Mouse (Mus musculus): Measurements from ENCODE around the gene Lias.

Gene Lias

DNA sequence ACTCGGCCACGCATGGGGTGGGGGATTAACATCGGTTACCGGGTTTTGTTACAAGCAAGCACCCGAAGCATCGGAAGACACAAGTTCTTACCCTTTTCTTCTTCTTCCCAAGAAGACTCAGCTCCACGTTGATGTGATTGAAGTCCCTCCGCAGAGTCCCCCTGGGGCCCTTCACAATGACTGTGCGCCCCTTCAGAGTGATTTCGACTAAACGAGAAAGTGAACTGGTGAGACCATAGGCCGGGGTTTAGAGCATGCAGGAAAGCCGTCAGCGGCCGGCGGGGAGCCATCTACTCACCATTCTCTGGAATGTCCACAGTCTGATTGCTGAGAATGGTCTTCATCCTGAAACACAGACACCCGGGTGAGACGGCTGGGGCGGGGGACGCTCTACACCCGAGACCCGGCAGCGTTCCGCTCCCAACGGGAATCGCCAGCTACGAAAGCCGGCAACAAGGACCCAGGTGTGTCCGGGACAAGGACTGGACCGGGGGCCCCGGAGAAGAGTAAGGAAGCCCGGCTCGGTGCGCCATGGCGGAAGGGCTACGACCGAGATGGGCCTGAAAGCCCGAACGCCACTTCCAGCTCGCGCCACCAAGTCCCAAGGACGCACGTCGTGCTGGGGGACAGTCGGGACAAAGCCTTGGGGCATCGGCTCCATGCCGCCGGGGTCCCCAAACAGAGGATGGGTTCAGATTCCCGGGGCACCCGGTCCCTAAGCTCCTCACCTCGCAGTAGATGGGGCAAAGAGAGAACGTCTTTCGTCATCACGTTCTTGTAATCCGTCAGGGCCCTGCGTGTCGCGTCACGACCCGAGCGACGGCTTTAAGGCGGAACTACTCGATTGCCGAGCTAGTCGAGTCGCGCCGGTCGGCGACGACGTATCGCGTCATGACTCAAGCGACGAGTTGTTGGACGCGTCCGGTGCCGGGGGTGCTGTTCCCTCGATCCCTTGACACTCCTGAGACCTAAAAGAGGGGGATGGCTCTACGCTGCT lies at the start of gene Lias, which contains the start of gene Rpl9:
Gene Lias, plus strand, starts transcription at position 850 of the 997 bp plus-strand sequence.
Gene Rpl9, minus strand, starts transcription at position 797 of the 997 bp plus-strand sequence.
- peak; percentile 99 for DNase-seq

DNA sequence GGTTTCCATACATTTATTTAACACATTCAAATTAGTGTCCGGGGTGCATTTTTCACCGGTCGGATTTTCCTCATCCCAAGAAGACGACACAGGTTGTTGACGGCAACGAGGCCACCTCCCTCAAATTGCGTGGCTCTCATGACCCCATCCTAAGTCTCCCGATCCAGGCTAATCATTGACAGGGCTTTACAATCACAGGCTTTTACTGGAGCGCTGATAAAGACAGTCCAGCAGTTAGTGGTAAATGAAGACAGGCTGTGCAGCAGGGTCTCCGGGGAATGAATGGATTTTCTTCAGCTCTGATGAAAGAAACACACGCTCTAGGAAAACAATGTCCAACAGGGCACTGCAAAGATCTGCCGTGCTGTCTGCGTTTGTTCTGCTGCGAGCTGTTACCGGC lies 43.1 kb upstream of the Lias start, which contains the start of gene Klb:
Gene Klb, plus strand, starts transcription at position 147 of the 400 bp plus-strand sequence.
- no peak for DNase-seq

DNA sequence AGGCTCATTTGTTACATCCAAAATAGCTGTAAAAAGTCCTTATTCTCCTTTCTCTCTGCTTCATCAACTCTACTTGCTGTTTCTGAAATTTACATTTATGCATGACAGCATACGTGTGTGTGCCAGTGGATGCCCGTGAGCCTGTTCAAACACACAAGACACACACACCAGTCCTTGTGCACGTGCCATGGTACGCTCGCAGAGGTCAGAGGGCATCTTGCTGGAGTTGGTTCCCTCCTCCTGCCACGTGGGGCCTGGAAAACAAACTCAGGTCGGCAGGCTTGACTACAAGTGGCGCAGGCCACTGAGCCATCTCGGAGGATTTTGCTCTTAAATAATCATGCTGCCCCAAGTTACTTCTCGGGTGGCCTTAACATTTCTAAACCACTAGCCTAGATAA lies 40.8 kb upstream of the Lias start:
- no peak for DNase-seq

DNA sequence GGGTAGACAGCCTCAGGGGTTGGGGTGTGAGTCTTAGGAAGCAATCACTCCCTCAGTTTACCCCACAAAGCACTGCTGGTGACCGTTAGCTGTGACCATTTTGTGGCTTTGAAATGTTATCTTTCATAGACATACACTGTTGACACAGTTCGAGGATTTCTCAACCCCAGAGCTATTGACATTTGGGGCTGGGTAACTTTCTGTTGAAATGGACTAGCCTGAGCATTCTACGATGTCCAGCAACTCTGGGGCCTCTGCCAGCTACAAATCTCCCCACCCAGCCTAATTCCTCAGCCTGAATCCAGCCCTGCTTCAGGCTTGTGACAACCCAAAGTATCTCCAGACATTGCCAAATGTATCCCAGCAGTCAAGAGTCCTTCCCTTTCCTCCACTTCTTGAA lies 37.2 kb upstream of the Lias start:
- DNase-seq, result no peak

DNA sequence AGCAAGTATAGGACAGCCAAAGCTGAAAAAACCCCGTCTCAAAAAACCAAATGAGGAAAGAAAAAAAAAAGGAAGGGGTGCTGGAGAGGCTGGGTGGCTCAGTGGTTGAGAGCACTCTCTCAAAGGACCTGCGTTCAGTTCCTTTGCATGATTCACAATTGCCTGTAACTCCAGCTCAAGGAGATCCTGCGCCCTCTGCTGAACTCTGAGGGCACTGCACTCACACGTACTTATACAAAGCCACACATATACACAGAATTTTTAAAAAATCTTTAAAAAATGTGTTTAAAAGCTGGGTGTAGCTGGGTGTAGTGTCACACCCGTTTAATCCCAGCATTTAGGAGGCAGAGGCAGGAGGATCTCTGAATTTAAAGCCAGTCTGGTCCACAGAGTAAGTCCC lies 36.3 kb upstream of the Lias start:
- peak; percentile 38 for DNase-seq

DNA sequence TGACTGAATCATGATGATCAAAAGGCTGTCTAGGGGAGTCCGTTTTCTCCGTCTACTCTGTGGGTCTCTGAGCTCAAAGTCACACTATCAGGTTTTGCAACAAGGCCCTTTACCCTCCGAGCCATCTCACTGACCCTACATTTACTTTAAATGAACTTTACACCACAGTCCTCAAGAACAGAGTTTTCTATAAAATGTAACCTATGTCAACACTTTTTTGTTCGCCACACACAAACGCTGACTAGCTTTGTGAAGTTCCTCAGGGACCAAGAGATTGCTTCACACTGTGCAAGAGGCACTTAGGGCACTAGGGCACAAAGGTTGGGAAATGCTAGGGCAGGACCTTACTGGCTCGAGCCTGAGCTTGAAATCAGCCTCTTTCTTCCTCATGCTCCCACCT lies 34.4 kb upstream of the Lias start:
- DNase-seq, result no peak

DNA sequence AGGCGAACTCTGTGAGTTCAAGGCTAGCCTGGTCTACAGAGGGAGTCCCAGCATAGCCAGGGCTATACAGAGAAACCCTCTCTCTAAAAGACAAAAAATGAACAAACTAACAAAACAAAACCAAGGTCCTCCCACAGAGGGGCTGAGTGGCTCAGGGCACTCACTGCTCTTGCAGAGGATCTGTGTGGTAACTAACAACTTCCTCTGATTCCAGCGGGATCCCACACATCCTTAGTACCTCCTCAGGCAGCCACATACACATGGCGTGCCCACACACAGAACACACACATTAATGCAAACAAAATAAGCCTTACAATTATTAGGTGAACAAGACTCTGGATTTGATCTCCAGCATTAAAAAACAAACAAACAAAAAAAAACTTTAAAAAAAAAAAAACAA lies 33.5 kb upstream of the Lias start:
- DNase-seq, result no peak

DNA sequence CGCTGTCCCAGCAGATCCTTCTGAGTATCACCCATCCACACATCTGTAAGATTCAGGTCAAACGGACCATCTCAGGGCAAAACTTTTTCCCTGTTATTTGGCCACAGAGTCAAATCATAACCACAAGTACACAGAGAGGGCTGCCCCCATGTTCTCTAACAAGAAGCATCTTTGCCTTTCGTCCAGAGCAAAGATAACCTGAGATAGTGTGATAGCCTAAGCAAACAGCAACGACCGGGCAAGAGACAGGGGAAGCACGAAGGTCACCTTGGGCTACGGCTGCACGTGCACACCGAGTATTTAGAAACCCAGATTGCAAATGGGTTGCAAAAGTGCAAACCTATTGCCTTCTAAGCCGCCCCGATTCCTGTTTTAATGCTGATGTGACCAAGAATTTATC lies 23.5 kb upstream of the Lias start:
- no peak for DNase-seq

DNA sequence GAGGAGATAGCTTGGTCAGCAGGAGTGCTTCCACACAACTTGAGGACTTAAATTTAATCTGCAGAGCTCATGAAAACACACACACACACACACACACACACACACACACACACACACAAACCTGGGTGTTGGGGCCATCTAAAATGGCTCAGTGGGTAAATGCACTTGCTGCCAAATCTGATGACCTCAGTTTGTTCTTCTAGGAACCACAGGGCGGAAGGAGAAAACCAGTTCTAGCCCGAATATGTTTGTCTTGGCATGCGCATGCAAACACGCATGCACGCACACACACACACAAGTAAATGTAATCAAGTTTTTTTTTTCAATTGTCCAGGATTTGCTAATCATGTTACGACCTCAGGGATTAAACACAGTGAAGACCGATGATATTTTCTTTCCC lies 19.7 kb upstream of the Lias start:
- no peak for DNase-seq

DNA sequence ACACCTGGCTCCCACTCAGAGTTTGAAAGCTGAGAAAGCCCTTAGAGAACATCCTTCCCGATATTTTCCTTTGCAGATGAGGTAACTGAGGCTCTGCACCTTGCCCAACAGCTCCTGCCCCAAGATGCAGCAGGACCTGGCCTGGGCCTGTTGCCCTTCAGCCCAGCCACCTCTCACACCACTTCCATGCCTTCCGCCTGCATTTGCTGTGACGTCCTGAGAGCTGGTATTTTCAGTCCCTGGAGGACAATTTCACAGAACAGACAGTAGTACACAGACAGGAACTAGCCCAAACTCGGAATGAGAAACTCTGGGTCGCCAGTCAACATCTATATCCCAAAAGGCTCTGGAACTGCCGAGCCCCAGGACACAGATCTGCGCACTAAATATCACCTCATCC lies 16.6 kb upstream of the Lias start:
- no peak for DNase-seq

DNA sequence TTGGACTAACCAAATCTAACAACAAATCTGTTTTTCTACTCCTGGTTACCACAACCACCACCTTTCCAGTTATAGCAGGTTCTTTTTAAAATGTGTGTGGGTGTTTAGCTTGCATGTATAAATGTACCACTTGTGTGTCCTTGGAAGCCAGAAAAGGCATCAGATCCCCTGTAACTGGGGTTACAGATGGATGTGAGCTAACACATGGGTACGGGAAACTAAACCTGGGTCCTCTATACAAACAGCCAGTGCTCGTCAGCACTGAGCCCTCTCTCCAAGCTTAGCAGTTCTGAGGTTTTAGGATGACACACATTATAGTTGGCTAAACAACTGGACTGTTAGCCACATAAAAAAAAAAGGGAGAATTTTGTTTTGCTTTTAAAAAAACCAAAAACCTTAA lies 5.6 kb upstream of the Lias start:
- DNase-seq, result no peak

DNA sequence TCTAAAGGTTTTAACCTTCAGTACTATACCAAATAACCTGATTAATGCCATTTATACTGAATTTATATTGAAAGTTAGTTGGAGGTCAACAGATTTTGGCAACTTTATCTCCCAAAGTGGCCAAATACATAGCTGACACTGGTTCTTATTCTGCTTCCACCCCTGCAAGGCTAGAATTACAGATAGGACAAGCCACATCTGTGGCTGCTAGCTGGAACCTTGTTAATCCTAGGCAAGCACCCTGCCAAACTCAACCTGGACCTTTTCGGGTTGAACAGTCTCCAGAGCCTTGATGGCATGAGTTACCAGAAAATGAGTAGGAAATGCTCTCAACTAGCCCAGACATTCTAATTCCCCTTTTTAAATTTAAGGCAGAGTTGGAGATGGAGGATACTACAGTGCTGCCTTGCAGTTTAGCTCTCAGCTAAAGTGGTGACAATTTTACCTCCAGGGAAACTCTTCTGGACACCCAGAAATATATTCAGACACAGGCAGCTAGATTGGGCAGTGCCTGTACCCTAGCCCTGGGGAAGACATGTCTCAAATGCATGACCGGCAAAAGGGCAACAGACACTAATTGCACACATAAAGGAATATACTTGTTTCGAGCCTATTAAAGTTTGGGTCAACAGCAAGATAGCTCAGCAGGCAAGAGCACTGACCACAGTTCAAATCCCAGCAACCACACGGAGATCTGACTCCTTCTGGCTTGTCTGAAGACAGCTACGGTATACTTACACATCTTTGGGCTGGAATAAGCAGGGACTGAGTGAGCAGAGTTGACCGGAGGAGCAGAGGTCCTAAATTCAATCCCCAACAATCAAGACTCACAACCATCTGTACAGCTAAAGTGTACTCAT lies 4.1 kb upstream of the Lias start:
- DNase-seq, result no peak

DNA sequence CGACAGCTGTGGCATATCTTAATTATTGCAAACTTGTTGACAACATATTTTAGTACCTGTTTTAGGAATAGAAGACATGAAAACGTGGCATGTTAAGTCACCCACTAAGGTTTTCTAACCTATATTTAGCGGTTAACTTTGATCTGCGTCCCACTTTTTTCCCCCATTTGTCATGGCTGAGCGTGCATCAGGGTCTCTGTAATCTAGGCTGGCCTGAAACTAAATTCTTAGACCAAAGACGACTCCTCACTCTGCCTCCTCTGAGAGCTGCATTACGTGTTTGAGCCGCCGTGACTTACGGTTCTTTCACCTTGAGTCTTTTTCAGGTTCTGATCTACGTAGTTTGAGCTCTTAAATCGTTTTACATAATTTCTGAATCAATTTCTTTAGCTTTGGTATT lies 456 bp downstream of the Lias start:
- DNase-seq, result peak; percentile 12

DNA sequence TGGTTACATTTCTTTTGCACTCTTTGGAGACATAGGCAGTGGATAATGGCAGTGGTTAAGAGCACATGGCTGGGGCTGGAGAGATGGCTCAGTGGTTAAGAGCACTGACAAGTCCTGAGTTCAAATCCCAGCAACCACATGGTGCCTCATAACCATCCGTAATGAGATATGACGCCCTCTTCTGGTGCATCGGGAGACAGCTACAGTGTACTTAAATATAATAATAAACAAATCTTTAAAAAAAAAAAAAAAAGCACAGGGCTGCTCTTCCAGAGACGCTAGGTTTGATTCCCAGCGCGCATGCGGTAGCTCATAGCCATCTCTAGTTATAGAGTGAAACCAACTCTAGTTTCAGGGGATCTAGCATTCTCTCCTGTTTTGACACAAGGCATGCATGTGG lies 3.1 kb downstream of the Lias start:
- DNase-seq, result no peak

DNA sequence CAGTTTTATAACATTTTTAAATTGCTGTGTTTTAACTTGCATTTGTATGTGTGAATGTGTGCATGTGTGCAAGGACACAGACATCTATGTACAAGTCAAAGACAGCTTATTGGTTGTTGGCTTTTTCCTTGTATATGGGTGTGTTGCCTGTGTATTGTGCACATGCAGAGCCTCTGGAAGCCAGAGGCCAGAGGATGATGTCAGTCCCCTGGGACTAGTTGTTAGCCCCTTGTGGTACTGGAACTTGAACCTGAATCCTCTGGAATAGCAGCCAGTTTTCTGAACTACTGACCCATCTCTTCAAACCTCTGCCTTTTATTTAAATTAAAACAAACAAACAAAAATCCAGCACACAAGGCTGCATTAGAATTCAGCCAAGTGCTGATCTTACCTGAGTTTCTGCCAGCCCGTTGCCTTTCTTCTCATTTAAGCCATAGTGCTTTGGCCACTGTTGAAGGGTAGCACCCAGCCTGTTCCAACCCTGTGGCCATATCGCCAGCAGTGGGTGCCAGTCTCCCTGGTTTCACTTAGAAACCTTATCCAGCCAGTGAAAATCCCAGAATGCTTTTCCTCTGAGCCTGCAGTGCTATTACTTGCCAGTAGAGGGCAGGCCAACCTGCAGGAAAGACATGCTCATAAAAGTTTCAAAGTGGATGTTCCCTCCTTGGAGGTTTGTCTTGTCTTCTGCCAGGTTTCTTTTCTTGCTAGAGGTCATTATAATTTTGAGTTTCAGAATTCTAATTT lies 10.1 kb downstream of the Lias start:
- peak; percentile 82 for DNase-seq

DNA sequence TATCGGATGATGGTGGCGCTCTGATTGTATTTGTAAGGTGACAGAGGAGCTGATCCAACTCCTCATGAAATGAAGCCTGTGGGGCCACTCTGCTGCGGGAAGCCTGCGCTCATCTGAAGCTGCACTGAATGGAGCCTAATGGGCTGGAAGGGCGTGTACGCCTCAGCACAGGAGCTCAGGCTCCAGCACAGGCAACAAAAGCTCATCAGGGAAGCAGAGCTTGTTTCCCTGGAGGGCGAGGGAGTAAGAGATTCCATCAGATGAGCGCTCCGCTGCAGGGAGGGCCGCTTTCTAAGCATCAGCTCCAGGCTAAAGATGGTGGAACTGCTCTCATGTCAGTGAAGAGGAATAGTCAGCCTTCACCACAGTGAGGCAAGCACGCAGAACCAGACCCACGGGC lies 16.7 kb downstream of the Lias start:
- no peak for DNase-seq

DNA sequence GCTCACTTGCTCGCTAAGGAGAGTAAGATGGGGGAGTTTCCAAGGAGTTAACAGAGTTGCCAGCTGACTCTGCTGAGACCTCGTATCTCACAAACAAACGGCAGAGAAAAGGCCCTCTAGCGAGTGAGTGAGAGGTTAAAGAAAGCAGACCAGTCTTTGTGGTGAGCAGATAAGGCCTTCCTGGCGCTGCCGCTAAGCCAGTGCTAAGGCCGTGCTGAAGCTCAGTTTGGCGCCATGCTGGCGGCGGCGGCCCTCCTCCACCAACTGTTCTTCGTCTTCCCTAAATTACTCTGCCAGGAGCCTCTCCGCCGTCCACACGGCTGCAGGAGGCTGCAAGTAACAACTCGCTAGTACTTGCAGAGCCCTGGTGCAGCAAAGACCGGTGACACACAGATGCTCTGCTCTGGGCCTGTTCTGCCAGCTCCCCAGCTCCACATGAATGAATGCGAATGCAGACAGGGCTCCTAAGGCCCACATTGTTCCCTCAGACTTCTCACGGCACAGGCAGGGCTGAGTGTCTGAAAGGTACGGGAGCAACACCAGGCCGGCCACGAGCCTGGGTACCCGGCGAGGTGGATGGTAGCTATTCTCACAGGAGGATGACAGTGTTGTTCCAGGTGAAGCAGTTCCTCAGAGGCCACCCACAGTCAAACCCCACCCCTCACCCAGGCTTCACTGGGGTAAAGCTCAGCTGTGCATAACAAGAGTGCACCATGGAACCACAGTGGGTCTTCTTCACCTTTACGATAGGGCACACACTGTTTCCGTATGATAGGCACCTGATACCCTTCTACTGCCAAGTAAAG lies 24.6 kb downstream of the Lias start:
- no peak for DNase-seq

DNA sequence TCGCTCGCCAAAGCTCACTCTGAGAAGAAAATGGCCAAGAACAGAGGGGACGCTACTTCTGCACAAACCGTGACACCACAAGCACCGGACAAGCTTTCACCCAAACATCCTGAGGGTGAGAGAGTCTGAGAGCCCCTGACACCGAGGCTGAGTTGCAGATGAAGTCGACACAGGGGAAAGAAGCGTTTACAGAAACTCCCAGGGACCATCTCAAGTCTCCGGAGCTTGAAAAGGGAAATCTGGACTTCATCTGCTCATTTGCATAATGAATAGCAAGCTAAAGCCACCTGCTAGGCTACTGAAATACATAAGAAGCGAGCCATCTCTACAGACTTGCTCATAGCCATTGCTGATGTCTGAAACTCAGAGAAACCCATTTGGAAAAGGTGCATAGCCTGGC lies 27.8 kb downstream of the Lias start:
- no peak for DNase-seq

DNA sequence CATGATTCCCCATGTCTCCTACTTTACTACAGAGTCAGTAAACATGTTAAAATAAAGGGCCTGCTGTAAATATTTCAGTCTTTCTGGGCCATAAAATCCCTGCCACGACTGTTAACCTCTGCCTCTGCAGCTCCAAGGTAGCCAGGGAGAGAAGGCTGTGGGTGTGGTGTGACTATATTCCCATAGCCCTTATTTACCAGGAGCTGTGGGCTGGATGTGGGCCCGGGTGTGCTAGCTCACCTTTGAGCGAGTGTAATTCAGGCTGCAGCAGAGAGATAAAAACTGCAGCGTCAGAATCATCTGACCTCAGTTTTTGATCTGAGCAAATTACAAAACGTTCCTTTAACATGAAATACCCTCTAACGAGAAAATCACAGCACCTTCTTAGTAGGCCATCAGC lies 29.5 kb downstream of the Lias start:
- no peak for DNase-seq

DNA sequence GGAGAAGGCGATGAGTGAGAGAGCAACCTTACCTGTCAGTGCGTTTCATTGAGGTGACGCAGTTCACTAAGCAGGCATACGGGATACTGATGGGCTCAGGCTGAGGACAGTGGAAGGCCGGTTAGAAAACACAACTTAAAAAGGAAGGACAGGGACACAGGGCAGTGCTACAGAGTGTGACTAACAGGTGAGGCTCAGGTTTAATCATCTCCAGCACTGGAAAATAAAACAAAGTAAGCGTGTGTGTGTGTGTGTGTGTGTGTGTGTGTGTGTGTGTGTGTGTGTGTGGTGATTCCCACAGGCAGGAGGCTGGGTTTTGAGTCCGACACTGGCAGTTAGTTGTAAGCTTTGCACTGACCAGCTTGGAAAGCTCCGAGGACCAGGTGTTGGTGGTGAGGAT lies 31.5 kb downstream of the Lias start:
- DNase-seq, result no peak

DNA sequence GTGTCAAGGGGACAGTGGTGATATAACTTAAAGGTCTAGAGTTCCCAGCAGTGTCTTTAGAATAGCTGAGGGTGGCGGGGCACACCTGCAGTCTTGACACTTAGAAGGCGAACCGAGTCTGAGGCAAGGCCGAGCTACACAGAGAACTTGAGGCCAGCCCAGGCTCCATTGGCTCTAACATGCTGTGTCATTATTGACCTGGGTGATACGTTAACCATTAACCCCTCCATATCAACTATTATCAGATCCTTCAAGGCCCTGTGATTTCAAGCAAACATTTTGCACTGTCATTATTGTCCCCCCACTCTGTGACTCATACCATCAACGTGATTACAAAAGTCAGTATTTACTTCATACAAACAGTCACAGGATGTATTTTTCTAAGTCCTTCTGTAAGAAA lies 32.9 kb downstream of the Lias start:
- DNase-seq, result no peak

DNA sequence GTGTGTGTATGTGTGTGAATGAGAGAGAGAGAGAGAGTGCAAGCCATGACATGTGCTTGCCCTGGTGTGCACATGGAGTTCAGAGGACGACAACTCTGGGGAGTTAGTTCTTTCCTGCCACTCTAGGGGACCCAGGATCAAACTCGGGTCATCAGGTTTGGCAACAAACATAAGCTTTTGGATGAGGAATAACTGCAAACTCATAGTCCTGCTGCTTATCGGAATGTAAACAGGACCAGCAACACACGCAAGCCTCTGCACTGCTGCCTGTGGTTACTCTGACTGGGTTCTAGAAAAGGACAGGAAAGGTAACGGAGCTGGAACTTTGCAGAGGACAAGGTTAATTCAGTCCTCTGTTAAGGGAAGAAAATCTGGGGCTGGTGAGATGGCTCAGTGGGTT lies 34.0 kb downstream of the Lias start:
- DNase-seq, result no peak

Data from thymus, postnatal 4 days (tissue).